In genomic region chr4:145361065-145361464, GRCm38 (mm10) we compare ENCODE assay signal across 10 mouse cellular contexts. TPM values are rescaled to one million over a fixed set of nuclear protein-coding genes. Genes with fewer than 3 reads are reported as not detected.
A peak's percentile ranks its signal among the peaks of the same experiment; 100 is the strongest.
DNase-seq lines count a peak whose midpoint lies in the region; ATAC-seq lines count a peak whose summit lies in the region.
"Had no signal": no experiment of that assay in that cellular context is flagged by ENCODE, and none has a peak within 500 bp of the region (broad histone marks: within the 10 kb centered on the region; RNA-seq: fewer than 3 reads in every experiment).

No protein-coding gene starts in this region.

- intact Hi-C loops in heart, postnatal 25 days (cut with DNase I) = no loop called here

- peak; percentile 37; the same call in 1 of the 2 replicates for ATAC-seq in heart, embryonic 16.5 days (replicated peaks; ENCODE audit: extremely low read depth, insufficient read depth, low FRiP score)

- no peak overlapping the region for H3K9ac ChIP-seq in heart, embryonic 16.5 days (ENCODE audit: low read length)
- H3K9ac ChIP-seq: limb, embryonic 15.5 days had no signal

- 5% methylated on average over 12 of the region's 12 CpGs for WGBS in heart, embryonic 16.5 days

- H3K9me3 ChIP-seq in heart, embryonic 16.5 days (replicated peaks; ENCODE audit: control insufficient read depth, low read length) = no peaks in the 10 kb centered on the region
- H3K9me3 ChIP-seq: limb, embryonic 15.5 days had no signal

- H3K27me3 ChIP-seq in heart, embryonic 16.5 days (ENCODE audit: control insufficient read depth, insufficient read depth, low read length) = no peaks in the 10 kb centered on the region
- H3K27me3 ChIP-seq: limb, embryonic 15.5 days had no signal

- H3K36me3 ChIP-seq in heart, embryonic 16.5 days (ENCODE audit: control insufficient read depth, insufficient read depth) = no peaks in the 10 kb centered on the region
- H3K36me3 ChIP-seq: limb, embryonic 15.5 days had no signal

- peak overlapping the region; percentile 5; the same call in 1 of the 2 replicates for H3K4me3 ChIP-seq in heart, embryonic 16.5 days (ENCODE audit: low read length)
- H3K4me3 ChIP-seq: limb, embryonic 15.5 days had no signal

- H3K27ac ChIP-seq in heart, embryonic 16.5 days (ENCODE audit: low read length) = no peak overlapping the region
- H3K27ac ChIP-seq: limb, embryonic 15.5 days had no signal

- H3K4me2 ChIP-seq in heart, embryonic 16.5 days (ENCODE audit: low read depth, low read length) = peak overlapping the region; percentile 41
- H3K4me2 ChIP-seq: limb, embryonic 15.5 days had no signal

- DNase-seq in heart, postnatal 25 days (ENCODE audit: low spot score) = no peak
- peak; percentile 63 for DNase-seq in adrenal gland, adult 2 months
- DNase-seq in kidney, postnatal 10 days = peak; percentile 8
- DNase-seq in ovary, postnatal 14 days (ENCODE audit: low spot score) = peak; percentile 4
- DNase-seq in cerebellum, adult 8-10 months = no peak
- DNase-seq in right cerebral cortex, postnatal 10 days (ENCODE audit: low spot score in 2 of 2) = no peak
- no peak for DNase-seq in left cerebral cortex, adult 9 months (ENCODE audit: low spot score in 2 of 2)
- DNase-seq: cerebellum, adult 9-10 months had no signal

- H3K4me1 ChIP-seq in heart, embryonic 16.5 days (ENCODE audit: control insufficient read depth, insufficient read depth, low read length) = no peaks in the 10 kb centered on the region
- H3K4me1 ChIP-seq: limb, embryonic 15.5 days had no signal

RNA-seq across cellular contexts. Expression of gene Tnfrsf8, which starts 46.1 kb away (rescaled TPM):
- 1.3 and 4.3 TPM in 2 replicates for polyA plus RNA-seq in heart, embryonic 16.5 days (2015; fragmentation: Nextera tagmentation; extraction: Ambion mirVana)
- total RNA-seq in heart, postnatal 25 days (2021) = under 1 TPM in 1 of 2 experiments, not detected in 1; 0.08 TPM
- total RNA-seq in adrenal gland, adult 2 months (2021) = under 1 TPM; 0.28 to 0.40 TPM
- polyA plus RNA-seq in adrenal gland, adult 2 months (2012; rRNA removed) = 0.25 and 0.28 TPM in 2 replicates

Comparison
In these comparisons a context has a peak if more than half of its experiments do, and no peak if none do; other contexts are left out.
1. DNase-seq: peak in adrenal gland, adult 2 months (single experiment), kidney, postnatal 10 days (single experiment) and ovary, postnatal 14 days (single experiment); none in heart, postnatal 25 days (single experiment), cerebellum, adult 8-10 months (single experiment), right cerebral cortex, postnatal 10 days (0 of 2) and left cerebral cortex, adult 9 months (0 of 2).